15 mouse cellular contexts compared by ENCODE assay signal in genomic region chr1:130787001-130787400, GRCm38 (mm10). TPM values are rescaled to one million over a fixed set of nuclear protein-coding genes. Genes with fewer than 3 reads are reported as not detected.
DNase-seq lines count a peak whose midpoint lies in the region; ATAC-seq and TF ChIP-seq lines count a peak whose summit lies in the region.
"Had no signal": no experiment of that assay in that cellular context is flagged by ENCODE, and none has a peak within 500 bp of the region (broad histone marks: within the 10 kb centered on the region; RNA-seq: fewer than 3 reads in every experiment).

No protein-coding gene starts in this region.

- no peaks in the 10 kb centered on the region for H3K36me3 ChIP-seq in intestine, embryonic 14.5 days (ENCODE audit: control insufficient read depth, insufficient read depth, low read length)
- H3K36me3 ChIP-seq in stomach, postnatal 0 days (ENCODE audit: control insufficient read depth, insufficient read depth, low read length) = no peaks in the 10 kb centered on the region
- no peaks in the 10 kb centered on the region for H3K36me3 ChIP-seq in midbrain, embryonic 10.5 days
- H3K36me3 ChIP-seq: hindbrain, embryonic 15.5 days had no signal

- DNase-seq in gastrocnemius, adult 2 months = no peak
- no peak for DNase-seq in gastrocnemius, postnatal 10 days
- peak; percentile 18 for DNase-seq in lung, postnatal 36 days
- DNase-seq in lung, postnatal 10 days = no peak
- peak; percentile 58 for DNase-seq in intestine, embryonic 14.5 days (ENCODE audit: low spot score)
- peak; percentile 66 for DNase-seq in stomach, postnatal 0 days (ENCODE audit: low spot score)
- DNase-seq in midbrain, embryonic 10.5 days (ENCODE audit: low spot score) = no peak
- no peak for DNase-seq in heart, adult 8-10 months (ENCODE audit: low spot score)
- DNase-seq: adrenal gland, postnatal 10 days; cerebellum, adult 8-10 months; gastrocnemius, postnatal 36 days had no signal

- H3K9ac ChIP-seq in intestine, embryonic 14.5 days (ENCODE audit: low read length) = no peak overlapping the region
- H3K9ac ChIP-seq in stomach, postnatal 0 days (ENCODE audit: low read length) = no peak overlapping the region
- H3K9ac ChIP-seq: hindbrain, embryonic 15.5 days had no signal

- no peak overlapping the region for H3K27ac ChIP-seq in gastrocnemius, adult 2 months
- no peak overlapping the region for H3K27ac ChIP-seq in intestine, embryonic 14.5 days (ENCODE audit: low read depth)
- no peak overlapping the region for H3K27ac ChIP-seq in stomach, postnatal 0 days (replicated peaks)
- no peak overlapping the region for H3K27ac ChIP-seq in midbrain, embryonic 10.5 days (replicated peaks)
- H3K27ac ChIP-seq: hindbrain, embryonic 15.5 days had no signal

- 25% methylated on average over 4 of the region's 4 CpGs for WGBS in intestine, embryonic 14.5 days
- WGBS in stomach, postnatal 0 days = 36% methylated on average over 4 of the region's 4 CpGs
- 46% methylated on average over 4 of the region's 4 CpGs for WGBS in midbrain, embryonic 10.5 days

- peak; percentile 20; the same call in 1 of the 2 replicates for TF ChIP-seq CTCF in gastrocnemius, adult 2 months (IDR thresholded peaks at IDR 0.05)
- TF ChIP-seq CTCF in stomach, postnatal 0 days (IDR thresholded peaks at IDR 0.05; ENCODE audit: low read depth) = peak; percentile 73

- peak; percentile 74 for ATAC-seq in intestine, embryonic 14.5 days (replicated peaks; ENCODE audit: low FRiP score, low TSS enrichment, low read depth)
- peak; percentile 79; the same call in 1 of the 2 replicates for ATAC-seq in stomach, postnatal 0 days (ENCODE audit: low FRiP score, low TSS enrichment)

- intact Hi-C loops in gastrocnemius, adult 2 months (cut with DNase I) = no loop called here

- no peaks in the 10 kb centered on the region for H3K27me3 ChIP-seq in intestine, embryonic 14.5 days (replicated peaks; ENCODE audit: control insufficient read depth, insufficient read depth, low read length)
- H3K27me3 ChIP-seq in stomach, postnatal 0 days (ENCODE audit: control insufficient read depth, insufficient read depth, low read length) = no peaks in the 10 kb centered on the region
- H3K27me3 ChIP-seq in midbrain, embryonic 10.5 days (ENCODE audit: low read depth, poor library complexity, severe bottlenecking) = no peaks in the 10 kb centered on the region
- H3K27me3 ChIP-seq: hindbrain, embryonic 15.5 days had no signal

- H3K4me1 ChIP-seq in intestine, embryonic 14.5 days (replicated peaks; ENCODE audit: control insufficient read depth, insufficient read depth, low read length) = no peaks in the 10 kb centered on the region
- H3K4me1 ChIP-seq in stomach, postnatal 0 days (replicated peaks; ENCODE audit: control insufficient read depth, insufficient read depth) = no peaks in the 10 kb centered on the region
- peaks cover 22% of the 10 kb centered on the region for H3K4me1 ChIP-seq in midbrain, embryonic 10.5 days
- H3K4me1 ChIP-seq: hindbrain, embryonic 15.5 days had no signal

- peaks cover 3% of the 10 kb centered on the region; the same call in 1 of the 2 replicates for H3K9me3 ChIP-seq in intestine, embryonic 14.5 days (ENCODE audit: control insufficient read depth, low read length)
- H3K9me3 ChIP-seq in stomach, postnatal 0 days (ENCODE audit: control insufficient read depth, low read length) = no peaks in the 10 kb centered on the region
- 0 out of 2 replicates have a peak, but pooled peaks cover 2% of the 10 kb centered on the region for H3K9me3 ChIP-seq in midbrain, embryonic 10.5 days (replicated peaks)
- H3K9me3 ChIP-seq: hindbrain, embryonic 15.5 days had no signal

- no peak overlapping the region for H3K4me2 ChIP-seq in intestine, embryonic 14.5 days (ENCODE audit: low read length)
- H3K4me2 ChIP-seq in stomach, postnatal 0 days (replicated peaks; ENCODE audit: low read depth) = no peak overlapping the region
- H3K4me2 ChIP-seq: hindbrain, embryonic 15.5 days had no signal

- no peak overlapping the region for H3K4me3 ChIP-seq in gastrocnemius, adult 2 months
- H3K4me3 ChIP-seq in intestine, embryonic 14.5 days (ENCODE audit: low read depth, low read length) = no peak overlapping the region
- no peak overlapping the region for H3K4me3 ChIP-seq in stomach, postnatal 0 days (ENCODE audit: low read depth, low read length)
- H3K4me3 ChIP-seq in midbrain, embryonic 10.5 days = no peak overlapping the region
- H3K4me3 ChIP-seq: erythroblast, embryonic 14.5 days; hindbrain, embryonic 15.5 days had no signal

- no peak for TF ChIP-seq EP300 in stomach, postnatal 0 days (optimal IDR thresholded peaks at IDR 0.05)

RNA-seq across cellular contexts. Expression of gene Fcamr, which starts 13.7 kb away (rescaled TPM):
- total RNA-seq in gastrocnemius, adult 2 months (2021) = under 1 TPM in 1 of 2 experiments, not detected in 1; 0.14 TPM
- total RNA-seq in gastrocnemius, postnatal 10 days (2021) = not detected
- polyA plus RNA-seq in intestine, embryonic 14.5 days (2014; fragmentation: Nextera tagmentation; extraction: Ambion mirVana) = 0.16 TPM in 1 of 2 replicates, not detected in the other
- polyA plus RNA-seq in stomach, postnatal 0 days (2015; fragmentation: Nextera tagmentation; extraction: Ambion mirVana) = 0.16 and 0.24 TPM in 2 replicates
- not detected in 2 replicates for polyA plus RNA-seq in midbrain, embryonic 10.5 days (2016; fragmentation: Nextera tagmentation; extraction: Ambion mirVana)
- under 1 TPM; 0.14 to 0.38 (median 0.22) TPM for total RNA-seq in heart, adult 8-10 months (2022)
- total RNA-seq: left cerebral cortex, postnatal 36 days had no signal
- polyA plus RNA-seq: C2C12; erythroblast, embryonic 14.5 days; hindbrain, embryonic 15.5 days had no signal

RNA-seq across cellular contexts. Expression of gene Pigr, which starts 39.5 kb away (rescaled TPM):
- not detected for total RNA-seq in gastrocnemius, adult 2 months (2021)
- total RNA-seq in gastrocnemius, postnatal 10 days (2021) = not detected
- polyA plus RNA-seq in intestine, embryonic 14.5 days (2014; fragmentation: Nextera tagmentation; extraction: Ambion mirVana) = 0.71 and 0.76 TPM in 2 replicates
- polyA plus RNA-seq in stomach, postnatal 0 days (2015; fragmentation: Nextera tagmentation; extraction: Ambion mirVana) = 0.22 and 0.46 TPM in 2 replicates
- not detected in 2 replicates for polyA plus RNA-seq in midbrain, embryonic 10.5 days (2016; fragmentation: Nextera tagmentation; extraction: Ambion mirVana)
- under 1 TPM in 1 of 4 experiments, not detected in 3; 0.23 TPM for total RNA-seq in heart, adult 8-10 months (2022)
- total RNA-seq: left cerebral cortex, postnatal 36 days had no signal
- polyA plus RNA-seq: C2C12; hindbrain, embryonic 15.5 days had no signal

RNA-seq across cellular contexts. Expression of gene AA986860, which starts 55.2 kb away (rescaled TPM):
- total RNA-seq in gastrocnemius, adult 2 months (2021) = under 1 TPM; 0.20 to 0.43 TPM
- under 1 TPM; 0.68 to 0.88 TPM for total RNA-seq in gastrocnemius, postnatal 10 days (2021)
- polyA plus RNA-seq in intestine, embryonic 14.5 days (2014; fragmentation: Nextera tagmentation; extraction: Ambion mirVana) = 55.7 and 61.4 TPM in 2 replicates
- 47.7 and 52.8 TPM in 2 replicates for polyA plus RNA-seq in stomach, postnatal 0 days (2015; fragmentation: Nextera tagmentation; extraction: Ambion mirVana)
- polyA plus RNA-seq in midbrain, embryonic 10.5 days (2016; fragmentation: Nextera tagmentation; extraction: Ambion mirVana) = 0.42 TPM in 2 replicates
- under 1 TPM; 0.30 to 0.69 (median 0.36) TPM for total RNA-seq in heart, adult 8-10 months (2022)

RNA-seq across cellular contexts. Expression of gene Pfkfb2, which starts 57.9 kb away (rescaled TPM):
- total RNA-seq in gastrocnemius, adult 2 months (2021) = 10 to 100 TPM; 11.6 to 15.5 TPM
- total RNA-seq in gastrocnemius, postnatal 10 days (2021) = 10 to 100 TPM in 1 of 2 experiments, 1 to 10 TPM in 1; 9.2 to 13.9 TPM
- 9.4 and 9.8 TPM in 2 replicates for polyA plus RNA-seq in intestine, embryonic 14.5 days (2014; fragmentation: Nextera tagmentation; extraction: Ambion mirVana)
- 4.6 and 4.8 TPM in 2 replicates for polyA plus RNA-seq in stomach, postnatal 0 days (2015; fragmentation: Nextera tagmentation; extraction: Ambion mirVana)
- 5.5 and 8.1 TPM in 2 replicates for polyA plus RNA-seq in midbrain, embryonic 10.5 days (2016; fragmentation: Nextera tagmentation; extraction: Ambion mirVana)
- total RNA-seq in heart, adult 8-10 months (2022) = 100 to 1,000 TPM in 1 of 4 experiments, 10 to 100 TPM in 3; 79.2 to 109 (median 83.8) TPM

Comparison
In these comparisons a context has a peak if more than half of its experiments do, and no peak if none do; other contexts are left out.
1. DNase-seq: peak in lung, postnatal 36 days (single experiment), intestine, embryonic 14.5 days (single experiment) and stomach, postnatal 0 days (single experiment); none in gastrocnemius, adult 2 months (single experiment), gastrocnemius, postnatal 10 days (single experiment), lung, postnatal 10 days (single experiment), midbrain, embryonic 10.5 days (single experiment) and heart, adult 8-10 months (single experiment).